Mouse (Mus musculus) liver, postnatal 0 days (tissue): ENCODE data around the gene Adcy7.

Experiments used
- CTCF ChIP-seq: sonication (generic); IDR thresholded peaks from 2 replicates; pipeline ENCODE4 v1.5.1; 2016; ENCODE audit warnings: antibody characterized with exemption, low read depth
- EP300 ChIP-seq: IDR thresholded peaks from 2 replicates; pipeline ENCODE4 v1.6.1; 2016; ENCODE audit warnings: antibody characterized with exemption, low read depth, mild to moderate bottlenecking

GRCm38 (mm10) chr8:88324760-88325159, 52.6 kb downstream of the Adcy7 start:
- TF ChIP-seq CTCF (no peak), EP300 (no peak)
